Mouse (Mus musculus): ENCODE data around the gene Larp4.

DNA sequence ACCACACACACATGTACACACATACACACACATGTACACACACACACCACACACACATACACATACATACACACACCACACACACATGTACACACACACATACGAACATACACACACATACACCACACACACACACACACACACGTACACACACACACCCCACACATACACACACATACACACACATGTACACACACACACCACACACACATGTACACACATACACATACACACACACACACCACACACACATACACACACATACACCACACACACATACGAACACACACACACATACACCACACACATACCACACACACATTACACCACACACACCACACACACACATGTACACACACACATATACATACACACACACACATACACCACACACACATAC lies 33.2 kb upstream of the Larp4 start:
- TF ChIP-seq ZNF384 (IDR thresholded peaks at IDR 0.05; ENCODE audit: low read depth, low read length) (no peak), MAFK (IDR thresholded peaks at IDR 0.05; ENCODE audit: insufficient read depth, low read depth, low read length) (no peak), CHD2 (IDR thresholded peaks at IDR 0.05; ENCODE audit: low read depth, low read length) (no peak), HCFC1 (IDR thresholded peaks at IDR 0.05; ENCODE audit: borderline replicate concordance, insufficient read depth, low read length) (no peak)

All from ES-E14 (cell line).